Mouse (Mus musculus): Measurements from ENCODE around the gene Pbx1.

Pbx1 gene

GRCm38 (mm10) chr1:168425017-168425705, 6.9 kb downstream of the Pbx1 start:
- no peak for DNase-seq

GRCm38 (mm10) chr1:168423389-168423930, 8.6 kb downstream of the Pbx1 start:
- DNase-seq: no peak

DNA sequence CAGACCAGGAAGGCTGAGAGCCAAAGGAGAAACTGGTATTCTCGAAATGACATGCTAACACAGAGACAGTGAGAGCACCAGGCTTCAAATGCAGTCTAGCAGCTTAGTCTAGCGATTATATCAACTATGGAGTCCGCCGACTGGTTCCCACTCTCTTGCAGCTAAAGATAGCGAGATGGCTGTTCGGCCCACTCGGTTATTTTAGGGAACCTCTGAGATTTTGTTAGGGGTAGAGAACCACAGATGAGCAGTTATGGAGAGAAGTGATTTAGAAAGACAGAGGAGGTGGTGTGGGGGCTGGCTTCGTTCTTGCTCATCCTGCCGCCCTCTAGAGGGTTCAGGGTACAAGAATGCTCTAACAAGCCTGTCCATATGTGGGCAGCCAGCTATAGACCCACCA, 13.2 kb downstream of the Pbx1 start:
- no peak for DNase-seq

DNA sequence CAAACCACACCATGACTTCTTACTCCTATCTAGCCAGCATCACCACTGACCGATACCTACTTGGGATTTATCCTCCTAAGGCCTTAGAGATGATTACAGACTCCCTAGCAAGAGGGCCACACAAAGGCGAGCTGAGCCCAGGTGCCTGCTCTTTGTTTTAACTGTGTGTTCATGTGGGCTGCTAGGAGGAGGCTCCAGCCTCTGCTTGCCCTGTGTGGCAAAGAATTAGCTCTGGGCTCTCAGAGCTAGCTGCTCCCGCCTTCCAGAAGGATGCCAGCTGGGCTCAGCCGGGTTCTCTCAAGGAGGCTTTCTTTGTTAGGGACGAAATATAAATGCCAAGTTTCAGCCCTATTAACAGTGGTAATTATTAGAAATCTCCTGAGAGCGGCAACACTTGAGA, 14.4 kb downstream of the Pbx1 start:
- DNase-seq: no peak

GRCm38 (mm10) chr1:168416729-168417437, 15.2 kb downstream of the Pbx1 start:
- DNase-seq: no peak

- DNase-seq: no peak
Observed at GRCm38 (mm10) chr1:168410611-168411010, 21.5 kb downstream of the Pbx1 start.

DNA sequence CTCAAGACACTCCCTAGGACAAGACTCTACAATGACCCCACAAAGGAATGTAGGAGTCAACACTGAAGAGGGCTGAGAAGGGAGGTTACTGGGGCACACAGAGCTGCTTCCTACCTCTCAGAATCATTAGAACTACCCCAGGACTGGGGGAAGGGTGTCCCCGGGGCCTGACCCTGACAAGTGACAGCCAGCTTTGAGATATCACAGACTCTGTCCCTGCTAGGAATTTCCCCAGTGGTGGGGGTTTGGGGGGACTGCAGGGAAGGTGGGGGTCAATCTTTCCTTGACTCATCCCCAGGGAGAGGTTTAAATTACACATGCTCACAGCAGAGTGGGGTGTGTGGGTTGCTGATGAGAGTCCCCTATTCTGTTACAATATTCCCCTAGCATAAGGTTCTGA, 22.0 kb downstream of the Pbx1 start:
- no peak for DNase-seq

DNA sequence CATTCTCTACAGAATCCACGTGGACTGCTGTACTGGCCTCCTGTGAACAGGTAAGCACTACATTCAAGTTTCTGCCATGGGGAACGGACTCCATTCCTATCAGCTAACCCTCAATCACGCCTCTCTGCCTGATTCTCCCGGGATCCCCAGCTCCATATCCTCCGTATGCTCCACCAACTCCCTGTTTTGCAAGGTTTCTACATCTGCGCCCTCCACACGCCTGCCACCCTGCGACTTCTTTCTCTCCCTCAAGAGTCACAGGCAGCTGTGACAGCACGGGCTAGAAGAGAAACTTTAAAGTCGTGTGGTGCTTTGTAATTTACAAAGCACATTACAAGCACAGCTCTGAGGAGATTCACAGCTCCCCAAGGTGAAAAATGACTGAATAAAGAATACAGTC, 23.3 kb downstream of the Pbx1 start:
- no peak for DNase-seq

DNA sequence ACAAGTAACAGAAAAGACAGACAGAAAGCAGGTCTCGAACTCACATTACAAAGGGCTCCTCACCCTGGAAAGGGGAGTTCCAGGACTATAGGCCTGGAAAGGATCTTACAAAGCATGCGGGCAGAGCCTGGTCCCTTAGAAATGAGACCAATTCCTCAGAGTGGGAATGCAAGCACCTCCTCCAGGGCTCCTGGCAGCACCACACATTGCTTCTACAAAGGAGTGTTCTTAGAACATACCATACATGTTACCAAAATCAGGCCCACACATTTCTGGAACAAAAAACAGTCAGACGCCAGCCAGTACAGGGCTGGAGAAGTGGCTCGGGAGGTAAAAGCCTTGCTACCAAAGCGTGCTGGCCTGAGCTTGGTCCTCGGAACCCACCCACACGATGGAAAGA, 24.1 kb downstream of the Pbx1 start:
- DNase-seq: no peak

DNA sequence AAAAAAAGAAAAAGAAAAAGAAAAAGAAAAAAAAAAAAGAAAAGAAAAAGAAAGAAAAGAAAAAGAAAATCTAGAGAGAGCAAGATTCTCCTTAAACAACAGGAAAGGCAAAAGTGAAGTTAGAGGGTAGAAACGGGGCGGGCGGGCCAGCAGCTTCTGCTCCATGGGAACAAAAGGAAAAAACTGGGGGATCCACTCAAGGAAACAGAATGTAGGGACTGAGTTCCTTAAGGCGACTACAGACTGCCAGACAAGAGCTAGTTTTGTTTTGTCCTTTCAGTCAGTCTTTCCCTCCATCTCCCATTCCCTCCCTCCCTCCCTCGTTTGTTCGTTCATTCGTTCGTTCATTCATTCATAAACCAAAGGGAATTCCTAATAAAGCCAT, 25.8 kb downstream of the Pbx1 start:
- no peak for DNase-seq

- DNase-seq: peak; percentile 23
Observed at GRCm38 (mm10) chr1:168405645-168406290, 26.3 kb downstream of the Pbx1 start.

DNA sequence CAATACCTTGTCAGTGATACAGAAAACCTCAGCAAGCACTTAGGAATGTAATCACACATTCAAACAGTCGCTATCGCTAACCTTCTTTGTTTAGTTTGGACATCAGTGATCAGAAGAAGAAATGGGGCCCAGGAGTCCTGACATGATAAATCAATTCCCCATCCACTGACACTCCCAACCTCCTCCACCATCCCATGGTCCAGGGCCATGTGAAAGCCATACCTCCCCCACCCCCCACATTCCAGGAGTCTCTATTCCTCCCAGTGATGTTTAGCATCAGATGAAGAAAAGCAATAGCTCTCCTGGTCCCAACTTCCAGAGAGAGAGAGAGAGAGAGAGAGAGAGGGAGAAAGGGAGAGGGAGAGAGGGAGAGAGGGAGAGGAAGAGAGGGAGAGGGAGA, 28.5 kb downstream of the Pbx1 start:
- no peak for DNase-seq

DNA sequence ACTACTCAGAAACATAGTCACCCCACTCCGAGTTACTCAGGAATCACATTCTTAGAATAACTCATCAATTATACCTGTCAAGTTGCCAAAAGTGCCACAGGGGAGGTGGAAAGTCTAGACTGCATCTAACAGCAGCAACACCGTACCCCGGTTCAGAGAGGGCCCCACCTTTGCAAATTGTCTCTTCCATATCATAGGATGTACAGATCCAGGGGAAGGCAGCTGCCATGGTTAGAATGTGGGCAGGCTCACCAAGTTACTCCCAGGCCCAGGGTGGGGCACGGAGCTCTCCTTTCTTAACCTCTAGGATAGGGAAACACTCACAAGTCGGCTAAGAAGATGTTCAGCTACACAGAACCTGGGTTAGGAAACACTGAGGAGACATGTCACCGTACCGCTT, 29.4 kb downstream of the Pbx1 start:
- DNase-seq: no peak

DNA sequence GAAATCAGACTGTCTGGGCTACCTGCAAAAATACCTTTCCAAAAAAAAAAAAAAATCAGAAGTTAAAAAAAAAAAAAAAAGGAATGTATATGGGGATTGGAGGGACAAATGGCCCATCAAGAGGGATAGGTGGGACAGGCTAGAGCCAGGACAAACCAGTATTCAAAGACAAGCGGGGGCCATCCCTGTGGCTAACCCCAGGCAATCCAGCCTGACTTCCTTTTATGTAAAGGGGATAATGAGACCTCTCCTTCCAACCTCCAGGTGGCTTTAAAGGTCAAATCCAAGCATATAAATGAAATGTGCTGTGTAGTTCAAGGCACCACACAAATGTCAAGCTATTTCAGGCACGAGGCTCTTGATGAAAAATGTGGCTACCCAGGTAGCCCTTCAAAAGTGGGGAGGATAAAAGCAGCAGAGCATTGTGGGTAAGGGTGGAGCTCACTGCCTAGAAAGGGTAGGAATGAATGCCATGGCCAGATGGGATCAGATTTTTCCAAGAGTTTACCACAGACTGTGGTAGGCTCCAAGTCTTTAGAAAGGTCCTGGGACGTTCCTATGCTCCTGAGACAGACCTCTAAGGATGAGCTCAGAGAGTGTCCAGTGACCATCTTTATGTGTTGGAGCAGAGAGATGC, 36.4 kb downstream of the Pbx1 start:
- no peak for DNase-seq

DNA sequence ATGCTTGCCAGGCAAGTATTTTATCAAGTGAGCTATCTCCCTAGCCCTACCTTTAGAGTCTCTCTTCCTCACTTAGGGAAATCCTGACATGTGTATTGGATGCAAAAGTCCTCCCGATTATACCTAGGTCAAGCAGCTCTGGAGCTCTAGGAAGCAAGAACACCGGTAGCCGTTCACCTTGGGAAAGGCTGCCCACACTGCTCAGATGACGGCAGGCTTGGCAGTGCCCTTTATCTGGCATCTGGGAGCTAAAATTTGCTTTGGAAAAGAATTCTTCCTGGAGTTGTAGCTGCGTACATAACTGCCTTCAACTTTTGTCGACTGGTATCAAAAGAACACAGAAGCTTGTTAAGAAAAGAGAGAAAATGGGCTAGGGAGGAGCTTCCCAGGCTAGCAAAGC, 37.5 kb downstream of the Pbx1 start:
- DNase-seq: no peak

DNA sequence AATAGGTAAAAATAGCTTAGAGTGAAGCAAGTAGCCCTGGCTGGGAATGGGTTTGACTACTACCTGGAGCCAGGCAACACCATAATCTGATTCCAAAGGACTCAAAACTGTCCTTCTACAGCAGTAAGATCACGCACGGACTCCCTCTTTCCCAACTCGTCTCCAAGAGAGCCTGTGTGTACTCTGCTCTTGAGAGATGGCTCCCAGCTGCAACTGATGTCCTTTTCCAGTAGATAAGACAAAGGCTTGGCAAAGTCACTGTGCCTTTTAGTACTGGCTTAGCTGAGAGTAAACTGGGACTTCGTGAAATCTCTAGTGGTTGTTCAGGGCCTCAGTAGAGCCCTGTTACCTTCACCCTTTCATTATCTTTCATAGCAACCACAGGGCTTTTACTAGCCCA, 38.6 kb downstream of the Pbx1 start:
- no peak for DNase-seq

DNA sequence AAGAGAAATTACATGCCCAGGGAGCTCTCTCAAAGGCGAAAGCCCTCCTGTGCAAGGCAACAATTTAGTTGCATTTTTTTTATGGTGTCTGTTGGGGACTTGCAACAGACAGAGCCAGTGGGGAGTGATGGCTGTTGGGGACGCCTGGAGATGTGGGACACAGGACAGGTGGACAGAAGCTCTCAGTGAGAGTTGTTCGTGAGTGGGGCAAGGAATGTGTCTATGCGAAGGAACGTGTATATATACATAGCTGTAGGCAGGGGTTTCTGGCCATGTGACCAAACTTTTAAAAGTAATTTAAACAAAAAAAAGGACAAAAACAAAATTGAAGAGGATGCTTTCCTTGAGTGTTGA, 39.6 kb downstream of the Pbx1 start:
- DNase-seq: no peak

DNA sequence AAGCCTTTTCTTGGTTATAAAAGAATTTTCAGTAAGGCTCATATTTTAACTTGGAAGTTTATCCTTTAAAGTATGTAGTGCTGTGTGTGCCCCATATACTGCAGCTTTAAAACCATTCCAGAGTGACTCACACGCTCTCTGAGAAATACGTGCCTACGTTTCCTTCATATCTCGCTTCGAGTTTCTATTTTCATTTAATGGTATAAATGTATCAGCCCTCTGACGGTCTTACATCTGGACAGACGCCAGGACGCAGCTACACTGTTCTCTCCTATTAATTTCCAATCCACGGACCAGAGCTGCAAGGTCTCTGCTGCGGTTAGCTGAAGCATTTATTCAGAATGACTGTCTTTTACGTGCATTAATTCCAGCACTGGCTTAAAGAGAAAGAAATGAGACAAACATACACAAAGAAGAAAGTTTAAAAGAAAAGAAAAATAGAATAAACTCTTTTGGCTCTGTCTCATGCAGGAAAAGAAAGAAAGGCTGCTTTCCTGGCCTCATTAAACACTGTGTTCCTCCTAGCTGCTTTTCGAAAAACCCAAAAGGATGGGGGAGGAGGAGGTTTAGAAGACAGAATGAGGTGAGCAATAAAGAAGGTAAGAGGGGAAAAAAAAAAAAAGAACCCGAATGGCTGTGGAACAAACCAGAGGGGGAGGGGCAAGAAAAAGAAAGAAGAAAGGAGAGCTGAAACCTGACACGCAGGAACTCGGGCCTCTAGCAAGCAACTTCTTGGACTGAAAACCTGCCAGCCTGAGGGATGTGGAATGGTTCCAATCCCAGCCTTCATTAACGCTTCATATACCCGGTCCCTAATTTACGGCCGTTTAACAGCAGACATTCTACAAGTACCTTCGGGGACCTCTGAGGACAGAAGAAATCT, 40.2 kb downstream of the Pbx1 start:
- DNase-seq: no peak

DNA sequence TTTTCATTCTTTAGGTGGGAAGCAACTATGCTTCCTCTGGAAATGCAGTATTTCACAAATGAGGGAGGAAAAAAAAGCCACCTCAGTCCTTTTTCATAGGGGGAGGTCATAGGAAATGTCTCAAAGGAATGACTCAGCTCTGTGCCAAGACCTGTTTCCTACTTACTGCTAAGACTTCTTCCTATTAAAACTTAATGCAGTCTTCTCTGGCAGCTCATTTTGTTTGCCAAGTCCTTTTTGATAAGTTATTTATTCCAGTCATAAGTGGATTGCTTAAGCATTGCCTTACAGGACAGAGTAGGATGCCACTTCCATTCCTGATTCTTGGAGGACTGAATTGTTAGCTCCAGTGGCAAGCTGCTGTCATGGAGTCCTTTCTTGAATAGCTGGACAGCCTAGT, 41.3 kb downstream of the Pbx1 start:
- no peak for DNase-seq

GRCm38 (mm10) chr1:168386159-168386558, 45.9 kb downstream of the Pbx1 start:
- no peak for DNase-seq

- no peak for DNase-seq
Observed at GRCm38 (mm10) chr1:168384594-168384955, 47.5 kb downstream of the Pbx1 start.

- DNase-seq: no peak
Observed at GRCm38 (mm10) chr1:168383832-168384593, 48.1 kb downstream of the Pbx1 start.
